Mouse (Mus musculus) spleen, adult 10 weeks (tissue): Measurements from ENCODE around the gene B3gat3. TPM values are rescaled to one million over a fixed set of nuclear protein-coding genes. Genes with fewer than 3 reads are reported as not detected.

ENCODE experiments used
- polyA plus RNA-seq: library from polyadenylated mRNA; stranded (reverse); fragments of 350-450 nt; fragmentation: Illumina TruSeq; extraction: RNeasy Lipid Tissue Mini Kit (QIAGEN cat#74804); gene quantifications from one replicate; pipeline ENCODE4 v1.2.3, GENCODE M21; 2015; ENCODE audit warnings: low replicate concordance; ENCODE audit not compliant: insufficient read depth

The B3gat3 gene
- polyA plus RNA-seq, 1 experiment from 2014 or later: 44.8 TPM

Other genes starting within 250 kb of the B3gat3 start
- 149 TPM for gene Slc3a2, start 197.0 kb upstream of the B3gat3 start, polyA plus RNA-seq
- 70.3 TPM for gene Wdr74, start 184.5 kb upstream of the B3gat3 start, polyA plus RNA-seq
- gene 1700092M07Rik, start 179.7 kb upstream of the B3gat3 start, polyA plus RNA-seq: not detected
- 145 TPM for gene Stx5a, start 179.0 kb upstream of the B3gat3 start, polyA plus RNA-seq
- gene Nxf1, start 163.3 kb upstream of the B3gat3 start, polyA plus RNA-seq: 395 TPM
- gene Tmem223, start 149.4 kb upstream of the B3gat3 start, polyA plus RNA-seq: 36.9 TPM
- 89.0 TPM for gene Tmem179b, start 145.9 kb upstream of the B3gat3 start, polyA plus RNA-seq
- gene Taf6l, start 134.0 kb upstream of the B3gat3 start, polyA plus RNA-seq: 4.8 TPM
- 131 TPM for gene Polr2g, start 121.8 kb upstream of the B3gat3 start, polyA plus RNA-seq
- 3.1 TPM for gene Zbtb3, start 117.8 kb upstream of the B3gat3 start, polyA plus RNA-seq
- 67.2 TPM for gene Ttc9c, start 101.0 kb upstream of the B3gat3 start, polyA plus RNA-seq
- gene Hnrnpul2, start 100.4 kb upstream of the B3gat3 start, polyA plus RNA-seq: 172 TPM
- not detected for gene AC129217.1, start 90.6 kb upstream of the B3gat3 start, polyA plus RNA-seq
- gene Bscl2, start 82.9 kb upstream of the B3gat3 start, polyA plus RNA-seq: 33.6 TPM
- gene Gng3, start 81.2 kb upstream of the B3gat3 start, polyA plus RNA-seq: 0.14 TPM
- 0.33 TPM for gene Lrrn4cl, start 69.6 kb upstream of the B3gat3 start, polyA plus RNA-seq
- gene Ubxn1, start 48.9 kb upstream of the B3gat3 start, polyA plus RNA-seq: 103 TPM
- 14.9 TPM for gene Uqcc3, start 39.5 kb upstream of the B3gat3 start, polyA plus RNA-seq
- 85.8 TPM for gene Lbhd1, start 36.6 kb upstream of the B3gat3 start, polyA plus RNA-seq
- not detected for gene Gm49403, start 36.4 kb upstream of the B3gat3 start, polyA plus RNA-seq
- gene 1810009A15Rik, start 31.5 kb upstream of the B3gat3 start, polyA plus RNA-seq: 31.6 TPM
- not detected for gene Gm49416, start 31.4 kb upstream of the B3gat3 start, polyA plus RNA-seq
- 8.5 TPM for gene Ints5, start 27.4 kb upstream of the B3gat3 start, polyA plus RNA-seq
- 156 TPM for gene Ganab, start 22.3 kb upstream of the B3gat3 start, polyA plus RNA-seq
- gene Rom1, start 9.0 kb downstream of the B3gat3 start, polyA plus RNA-seq: 3.7 TPM
- 68.8 TPM for gene Eml3, start 9.2 kb downstream of the B3gat3 start, polyA plus RNA-seq
- 192 TPM for gene Mta2, start 21.5 kb downstream of the B3gat3 start, polyA plus RNA-seq
- 24.7 TPM for gene Tut1, start 33.5 kb downstream of the B3gat3 start, polyA plus RNA-seq
- 623 TPM for gene Eef1g, start 46.7 kb downstream of the B3gat3 start, polyA plus RNA-seq
- gene Ahnak, start 68.9 kb downstream of the B3gat3 start, polyA plus RNA-seq: 88.3 TPM
- not detected for gene Scgb1a1, start 167.6 kb downstream of the B3gat3 start, polyA plus RNA-seq
- 23.5 TPM for gene Asrgl1, start 215.3 kb downstream of the B3gat3 start, polyA plus RNA-seq